25 mouse cellular contexts compared by ENCODE assay signal in the genomic region with DNA sequence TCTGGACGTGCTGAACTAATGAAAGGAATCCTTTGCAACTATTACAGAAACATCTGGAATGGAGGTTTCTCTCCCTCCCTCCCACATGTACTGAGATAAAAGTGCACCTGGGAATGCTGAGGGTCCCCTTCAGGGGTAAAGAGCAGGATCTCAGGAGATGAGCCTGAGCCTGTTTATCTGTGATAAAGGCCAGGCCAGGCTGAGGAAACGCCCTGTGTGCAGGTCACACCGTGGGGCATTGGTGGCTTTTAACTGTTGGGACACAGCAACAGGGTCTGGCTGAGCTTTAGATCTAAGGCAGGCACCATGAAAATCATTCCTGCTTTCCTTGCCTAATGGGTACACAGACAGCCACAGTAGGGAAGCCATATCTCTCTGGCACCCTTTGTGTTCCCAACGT. TPM values are rescaled to one million over a fixed set of nuclear protein-coding genes. Genes with fewer than 3 reads are reported as not detected.
DNase-seq lines count a peak whose midpoint lies in the region; ATAC-seq and TF ChIP-seq lines count a peak whose summit lies in the region.
"Had no signal": no experiment of that assay in that cellular context is flagged by ENCODE, and none has a peak within 500 bp of the region (broad histone marks: within the 10 kb centered on the region; RNA-seq: fewer than 3 reads in every experiment).

No protein-coding gene starts in this region.

- no peak for TF ChIP-seq EP300 in liver, postnatal 0 days (IDR thresholded peaks at IDR 0.05; ENCODE audit: low read depth)

- H3K4me2 ChIP-seq in liver, postnatal 0 days (ENCODE audit: low read depth, low read length), result no peak overlapping the region
- 0 out of 2 replicates have a peak overlapping the region, but pooled peaks have one; percentile 6 for H3K4me2 ChIP-seq in liver, embryonic 13.5 days
- H3K4me2 ChIP-seq: embryonic facial prominence, embryonic 12.5 days; embryonic facial prominence, embryonic 15.5 days; heart, embryonic 13.5 days; hindbrain, embryonic 14.5 days had no signal

- H3K4me1 ChIP-seq in liver, postnatal 0 days (ENCODE audit: insufficient read depth), result no peaks in the 10 kb centered on the region
- 0 out of 2 replicates have a peak, but pooled peaks cover 5% of the 10 kb centered on the region for H3K4me1 ChIP-seq in liver, embryonic 13.5 days (replicated peaks)
- H3K4me1 ChIP-seq in cerebellum, adult 2 months (ENCODE audit: control insufficient read depth, insufficient read depth, low read length), result no peaks in the 10 kb centered on the region
- H3K4me1 ChIP-seq: embryonic facial prominence, embryonic 12.5 days; embryonic facial prominence, embryonic 15.5 days; heart, embryonic 13.5 days had no signal

- no peak for ATAC-seq in liver, postnatal 0 days
- peak; percentile 83 for ATAC-seq in liver, embryonic 13.5 days (ENCODE audit: low read depth)
- ATAC-seq in megakaryocyte progenitor cell, adult 5-6 weeks (replicated peaks; ENCODE audit: poor library complexity), result peak; percentile 58; the same call in 1 of the 2 replicates
- ATAC-seq: activated CD4-positive, CD25-positive, alpha-beta regulatory T cell, adult 4 months; forebrain, embryonic 14.5 days; hindbrain, postnatal 0 days had no signal

- 62% methylated on average over 4 of the region's 4 CpGs for WGBS in liver, postnatal 0 days (ENCODE audit: insufficient replicate concordance)
- WGBS in liver, embryonic 13.5 days (ENCODE audit: insufficient replicate concordance), result 50% methylated on average over 4 of the region's 4 CpGs
- WGBS in cerebellum, adult 2 months, result 66% methylated on average over 4 of the region's 4 CpGs

- H3K36me3 ChIP-seq in liver, postnatal 0 days (replicated peaks; ENCODE audit: insufficient read depth, low read length), result no peaks in the 10 kb centered on the region
- no peaks in the 10 kb centered on the region for H3K36me3 ChIP-seq in liver, embryonic 13.5 days
- H3K36me3 ChIP-seq: embryonic facial prominence, embryonic 12.5 days; embryonic facial prominence, embryonic 15.5 days; heart, embryonic 13.5 days had no signal

- no peaks in the 10 kb centered on the region for H3K9me3 ChIP-seq in liver, postnatal 0 days (ENCODE audit: low read length)
- H3K9me3 ChIP-seq in liver, embryonic 13.5 days (replicated peaks), result no peaks in the 10 kb centered on the region
- H3K9me3 ChIP-seq: embryonic facial prominence, embryonic 12.5 days; embryonic facial prominence, embryonic 15.5 days; heart, embryonic 13.5 days had no signal

- no peak overlapping the region for H3K27ac ChIP-seq in liver, postnatal 0 days (ENCODE audit: low read depth)
- H3K27ac ChIP-seq in liver, embryonic 13.5 days, result no peak overlapping the region
- H3K27ac ChIP-seq in cerebellum, adult 2 months (ENCODE audit: insufficient read depth, low read length), result no peak overlapping the region
- H3K27ac ChIP-seq: embryonic facial prominence, embryonic 12.5 days; embryonic facial prominence, embryonic 15.5 days; gastrocnemius, adult 2 months; heart, embryonic 13.5 days; hindbrain, embryonic 14.5 days; hindbrain, postnatal 0 days had no signal

- TF ChIP-seq CTCF in liver, postnatal 0 days (IDR thresholded peaks at IDR 0.05; ENCODE audit: low read depth), result no peak
- TF ChIP-seq CTCF in cerebellum, adult 2 months (IDR thresholded peaks at IDR 0.05; ENCODE audit: borderline replicate concordance, insufficient read depth, low read depth, low read length), result no peak

- H3K4me3 ChIP-seq in liver, postnatal 0 days (ENCODE audit: low read depth, low read length), result no peak overlapping the region
- H3K4me3 ChIP-seq in liver, embryonic 13.5 days (replicated peaks), result no peak overlapping the region
- H3K4me3 ChIP-seq in cerebellum, adult 2 months (replicated peaks; ENCODE audit: insufficient read depth, low read depth, low read length), result no peak overlapping the region
- H3K4me3 ChIP-seq: embryonic facial prominence, embryonic 12.5 days; embryonic facial prominence, embryonic 15.5 days; gastrocnemius, adult 2 months; heart, embryonic 13.5 days had no signal

- H3K27me3 ChIP-seq in liver, postnatal 0 days (ENCODE audit: insufficient read depth, low read length), result no peaks in the 10 kb centered on the region
- H3K27me3 ChIP-seq in liver, embryonic 13.5 days, result no peaks in the 10 kb centered on the region
- H3K27me3 ChIP-seq in cerebellum, adult 2 months (ENCODE audit: control insufficient read depth, insufficient read depth, low read length), result no peaks in the 10 kb centered on the region
- H3K27me3 ChIP-seq: embryonic facial prominence, embryonic 12.5 days; embryonic facial prominence, embryonic 15.5 days; heart, embryonic 13.5 days had no signal

- H3K9ac ChIP-seq in liver, postnatal 0 days (replicated peaks), result no peak overlapping the region
- no peak overlapping the region for H3K9ac ChIP-seq in liver, embryonic 13.5 days
- H3K9ac ChIP-seq: embryonic facial prominence, embryonic 12.5 days; embryonic facial prominence, embryonic 15.5 days; forebrain, postnatal 0 days; heart, embryonic 13.5 days; hindbrain, embryonic 14.5 days had no signal

- peak; percentile 20 for DNase-seq in liver
- no peak for DNase-seq in liver, postnatal 0 days
- peak; percentile 1 for DNase-seq in liver, embryonic 13.5 days
- DNase-seq in cerebellum, adult 2 months, result no peak
- DNase-seq in urinary bladder, postnatal 25 days (ENCODE audit: low spot score), result no peak
- DNase-seq: adrenal gland, postnatal 10 days; adrenal gland, postnatal 36 days; cerebellum, adult 18-20 months; cerebellum, adult 9-11 months; cerebellum, postnatal 25 days; forebrain, postnatal 0 days; gastrocnemius, adult 2 months; gastrocnemius, postnatal 14 days; heart, adult 18-20 months; heart, postnatal 14 days; heart, postnatal 4 days had no signal

- TF ChIP-seq POLR2A in cerebellum, adult 2 months (IDR thresholded peaks at IDR 0.05; ENCODE audit: borderline replicate concordance, insufficient read depth, low read length), result no peak

RNA-seq across cellular contexts. Expression of a gene that starts 35.3 kb away (rescaled TPM):
- polyA plus RNA-seq in liver, postnatal 0 days (2015; fragmentation: Nextera tagmentation; extraction: Ambion mirVana), result not detected in 2 replicates
- polyA plus RNA-seq in liver, embryonic 13.5 days (2015; fragmentation: Nextera tagmentation; extraction: Ambion mirVana), result 0.53 and 0.74 TPM in 2 replicates
- total RNA-seq in megakaryocyte progenitor cell, adult 5-6 weeks (2015), result 1.4 TPM in 1 of 2 replicates, not detected in the other
- 5.2 TPM in 1 of 2 replicates, not detected in the other for total RNA-seq in megakaryocyte progenitor cell, adult 5-6 weeks (2017)
- polyA plus RNA-seq in cerebellum, adult 2 months (2012; rRNA removed), result 225 and 257 TPM in 2 replicates
- total RNA-seq: ES-E14 had no signal

Comparison
In these comparisons a context has a peak if more than half of its experiments do, and no peak if none do; other contexts are left out.
1. DNase-seq: peak in liver (single experiment) and liver, embryonic 13.5 days (single experiment); none in liver, postnatal 0 days (single experiment), cerebellum, adult 2 months (0 of 2) and urinary bladder, postnatal 25 days (single experiment).
2. RNA of a gene that starts 35.3 kb away (polyA plus RNA-seq): 225 to 257 TPM in cerebellum, adult 2 months; 0.53 to 0.74 TPM in liver, embryonic 13.5 days and not detected in liver, postnatal 0 days; every median in the first group is over 100 times any median in the second.